Mouse (Mus musculus) activated CD4-positive, CD25-positive, alpha-beta regulatory T cell, adult 9 weeks (primary cell): Measurements from ENCODE around the gene Zmynd8. TPM values are rescaled to one million over a fixed set of nuclear protein-coding genes. Genes with fewer than 3 reads are reported as not detected.

Experiments used
- polyA plus RNA-seq: library from polyadenylated mRNA; unstranded; fragments of 100-300 nt; shearing (Covaris generic); gene quantifications from one replicate; pipeline ENCODE4 v1.2.1, GENCODE M21; 2017

The Zmynd8 gene
- 77.2 TPM for polyA plus RNA-seq

GRCm38 (mm10) chr2:165898202-165899194, at the start of gene Zmynd8:
Zmynd8 (minus strand) TSS chr2:165899016.

Other genes with a start within 250 kb of the Zmynd8 start
- gene Ncoa3, start 93.6 kb upstream of the Zmynd8 start, polyA plus RNA-seq, result 192 TPM